8 mouse cellular contexts compared by ENCODE assay signal in genomic region chr6:140856468-140857117, GRCm38 (mm10).
DNase-seq lines count a peak whose midpoint lies in the region; ATAC-seq lines count a peak whose summit lies in the region.

No protein-coding gene starts in this region.

- H3K9me3 ChIP-seq in hindbrain, embryonic 13.5 days, result no peaks in the 10 kb centered on the region
- H3K9me3 ChIP-seq in midbrain, embryonic 13.5 days, result no peaks in the 10 kb centered on the region

- no peaks in the 10 kb centered on the region for H3K27me3 ChIP-seq in hindbrain, embryonic 13.5 days
- H3K27me3 ChIP-seq in midbrain, embryonic 13.5 days, result no peaks in the 10 kb centered on the region

- no peak overlapping the region for H3K27ac ChIP-seq in hindbrain, embryonic 13.5 days
- H3K27ac ChIP-seq in midbrain, embryonic 13.5 days, result no peak overlapping the region

- peak; percentile 3 for DNase-seq in kidney, adult 9 months
- DNase-seq in kidney, adult 11 months, result no peak
- DNase-seq in adrenal gland, adult 18-20 months (ENCODE audit: low spot score in 2 of 2), result no peak
- DNase-seq in ovary, postnatal 36 days (ENCODE audit: low spot score), result no peak
- no peak for DNase-seq in spleen, postnatal 4 days (ENCODE audit: low spot score in 2 of 2)

- 0 out of 2 replicates have a peak, but pooled peaks have one; percentile 15 for ATAC-seq in common myeloid progenitor, adult 5-6 weeks (replicated peaks; ENCODE audit: low read depth, poor library complexity, severe bottlenecking)
- ATAC-seq in hindbrain, embryonic 13.5 days (ENCODE audit: low FRiP score), result peak; percentile 49; the same call in 1 of the 2 replicates
- peak; percentile 59; the same call in 1 of the 2 replicates for ATAC-seq in midbrain, embryonic 13.5 days

- peak overlapping the region; percentile 26 for H3K4me3 ChIP-seq in hindbrain, embryonic 13.5 days
- H3K4me3 ChIP-seq in midbrain, embryonic 13.5 days (replicated peaks), result peak overlapping the region; percentile 30

- peak overlapping the region; percentile 61 for H3K9ac ChIP-seq in hindbrain, embryonic 13.5 days
- H3K9ac ChIP-seq in midbrain, embryonic 13.5 days (replicated peaks), result peak overlapping the region; percentile 25; the same call in 1 of the 2 replicates

- peak overlapping the region; percentile 51 for H3K4me2 ChIP-seq in hindbrain, embryonic 13.5 days
- peak overlapping the region; percentile 54 for H3K4me2 ChIP-seq in midbrain, embryonic 13.5 days (replicated peaks)

- H3K36me3 ChIP-seq in hindbrain, embryonic 13.5 days, result no peaks in the 10 kb centered on the region
- no peaks in the 10 kb centered on the region for H3K36me3 ChIP-seq in midbrain, embryonic 13.5 days

- peaks cover 17% of the 10 kb centered on the region for H3K4me1 ChIP-seq in hindbrain, embryonic 13.5 days (replicated peaks)
- peaks cover 23% of the 10 kb centered on the region for H3K4me1 ChIP-seq in midbrain, embryonic 13.5 days (replicated peaks)

- WGBS in hindbrain, embryonic 13.5 days, result 26% methylated on average over 14 of the region's 14 CpGs
- WGBS in midbrain, embryonic 13.5 days, result 25% methylated on average over 14 of the region's 14 CpGs
